Mouse (Mus musculus) cerebellum, adult (tissue): Measurements from ENCODE around the gene Trim71.
"Not testable (repeated sequence)": the region's sequence is repeated elsewhere in the genome, so short reads cannot be mapped to it uniquely, and the experiment has no call there.

Experiments
- ATAC-seq: cut with Nextera tagmentation; 2 replicates; pipeline ENCODE4 v1.9.2; 2017; ENCODE audit warnings: mild to moderate bottlenecking, moderate library complexity, mixed read lengths; ENCODE audit not compliant: insufficient number of reproducible peaks, low FRiP score, low TSS enrichment

The Trim71 gene

DNA sequence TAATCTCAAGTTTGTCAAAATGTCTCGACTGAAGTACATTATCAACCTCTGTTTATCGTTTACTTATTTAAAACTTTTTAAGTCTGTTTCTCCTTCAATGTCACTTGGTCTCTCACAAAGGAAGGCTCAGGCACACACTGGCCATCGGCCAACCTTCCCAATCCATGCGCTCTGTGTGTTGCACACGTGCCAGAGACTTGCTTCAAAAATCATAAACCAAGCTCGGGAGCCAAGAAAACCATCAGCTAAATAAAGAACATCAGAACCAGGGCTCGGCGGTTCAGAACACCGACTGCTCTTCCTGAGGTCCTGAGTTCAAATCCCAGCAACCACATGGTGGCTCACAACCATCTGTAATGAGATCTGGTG is 35.5 kb downstream of the Trim71 start:
- no peak for ATAC-seq

DNA sequence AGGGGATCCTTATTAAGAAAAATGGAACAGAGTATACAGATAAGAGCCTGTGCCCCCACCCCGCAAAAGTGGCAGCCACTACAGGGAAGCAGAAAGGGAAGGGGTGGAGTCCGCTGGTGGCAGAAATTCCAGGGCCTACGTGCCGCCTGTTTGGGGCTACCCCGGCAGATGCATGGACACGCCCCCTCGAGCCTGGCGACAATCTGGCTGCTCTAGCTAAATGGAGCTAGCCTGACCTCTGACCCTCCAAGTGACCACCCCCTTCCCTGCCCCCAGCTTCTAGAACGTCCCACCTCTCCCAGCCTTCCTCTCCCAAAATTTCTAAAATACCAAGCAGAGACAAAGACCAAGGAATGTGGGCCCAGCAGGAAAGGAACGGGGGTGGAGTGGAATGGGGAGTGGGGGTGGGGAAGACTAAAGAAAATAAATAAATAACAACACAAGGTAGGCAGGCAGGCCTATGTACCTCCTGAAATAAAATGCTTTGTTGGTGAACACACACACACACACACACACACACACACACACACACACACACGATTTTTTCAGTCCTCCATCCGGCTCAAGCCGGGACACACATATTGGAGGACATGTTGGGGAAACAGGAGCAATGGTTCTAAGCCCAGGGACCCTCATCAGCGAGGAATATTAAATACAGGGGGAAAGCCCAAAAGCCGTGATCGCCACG is 36.0 kb downstream of the Trim71 start:
- no peak for ATAC-seq

DNA sequence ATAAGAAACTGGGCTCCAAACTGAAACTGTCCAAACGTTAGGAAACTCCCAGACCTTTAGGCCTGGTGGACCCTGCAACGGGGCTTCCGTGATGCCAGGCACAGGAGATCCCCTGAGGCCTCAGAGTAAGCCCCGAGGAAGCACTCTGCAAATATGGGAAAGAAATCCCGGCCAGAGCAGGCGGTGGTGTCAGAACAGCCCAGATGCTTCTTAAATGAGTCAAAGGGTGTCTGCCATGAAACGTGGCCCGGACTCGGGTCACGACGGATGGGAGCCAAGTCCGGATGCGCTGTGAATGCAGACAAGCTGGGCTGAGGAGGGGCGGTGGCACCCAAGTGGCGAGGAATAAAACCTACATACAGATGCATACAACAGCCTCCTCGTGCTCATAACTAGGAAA is 37.1 kb downstream of the Trim71 start:
- ATAC-seq: no peak

DNA sequence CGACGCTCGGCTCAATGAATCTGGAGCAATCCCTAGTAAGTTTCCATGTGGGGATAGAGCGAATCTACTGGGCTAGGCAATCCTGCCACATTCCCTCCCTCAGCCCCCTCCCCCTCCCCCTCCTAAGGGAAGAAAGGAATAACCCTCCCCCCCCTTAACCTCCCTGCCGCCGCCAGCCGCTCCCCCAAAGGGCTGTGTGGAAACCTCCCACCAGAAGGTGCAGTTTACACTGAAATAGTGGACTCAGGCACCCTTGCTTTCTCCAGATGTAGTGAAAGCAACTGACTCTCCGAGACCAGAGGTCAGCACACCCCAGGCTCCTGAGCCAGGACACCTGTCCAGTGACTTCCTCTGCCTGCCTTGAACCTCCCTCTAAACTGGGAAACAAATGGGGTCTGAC is 37.6 kb downstream of the Trim71 start:
- ATAC-seq: no peak

DNA sequence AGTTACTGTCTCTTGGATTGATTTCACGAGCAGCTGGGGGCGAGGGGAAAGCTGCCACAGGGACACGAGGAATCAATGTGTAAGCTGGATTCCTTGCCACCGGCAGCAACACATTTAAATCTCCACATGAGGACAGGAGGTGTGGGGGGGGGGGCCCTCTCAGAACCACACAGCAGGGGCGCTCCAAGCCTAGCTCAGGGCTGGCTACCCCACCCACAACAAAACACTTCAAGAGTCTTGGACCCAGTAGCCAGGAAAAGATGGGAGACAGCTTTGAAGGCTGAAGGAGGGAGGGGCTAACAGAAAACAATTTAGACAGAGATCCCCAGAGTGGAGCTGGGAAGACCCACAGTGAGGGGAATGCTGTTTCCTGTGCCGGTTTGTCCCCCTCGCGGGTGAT is 38.3 kb downstream of the Trim71 start:
- no peak for ATAC-seq

DNA sequence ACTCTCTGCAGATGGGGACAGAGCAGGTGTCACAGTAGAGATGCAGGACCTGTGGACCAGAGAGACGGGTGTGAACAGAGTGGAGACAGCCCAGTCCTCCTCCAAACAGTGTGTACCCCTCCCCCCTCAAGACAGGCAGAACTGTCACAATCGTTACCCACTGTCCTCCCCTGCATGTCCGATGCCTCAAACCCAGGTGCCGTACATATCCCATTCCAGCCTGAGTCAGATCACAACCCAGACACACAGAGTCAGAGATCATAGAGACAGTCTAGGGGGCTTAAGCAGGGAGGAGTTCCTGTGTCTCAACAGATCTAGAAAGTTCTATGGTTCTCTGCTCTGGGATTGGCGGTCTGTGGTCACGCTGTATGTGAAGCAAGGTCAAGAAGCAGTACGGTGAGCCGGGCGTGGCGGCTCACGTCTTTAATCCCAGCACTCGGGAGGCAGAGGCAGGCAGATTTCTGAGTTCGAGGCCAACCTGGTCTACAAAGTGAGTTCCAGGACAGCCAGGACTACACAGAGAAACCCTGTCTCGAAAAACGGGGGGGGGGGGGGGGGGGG is 39.0 kb downstream of the Trim71 start:
- no peak for ATAC-seq

DNA sequence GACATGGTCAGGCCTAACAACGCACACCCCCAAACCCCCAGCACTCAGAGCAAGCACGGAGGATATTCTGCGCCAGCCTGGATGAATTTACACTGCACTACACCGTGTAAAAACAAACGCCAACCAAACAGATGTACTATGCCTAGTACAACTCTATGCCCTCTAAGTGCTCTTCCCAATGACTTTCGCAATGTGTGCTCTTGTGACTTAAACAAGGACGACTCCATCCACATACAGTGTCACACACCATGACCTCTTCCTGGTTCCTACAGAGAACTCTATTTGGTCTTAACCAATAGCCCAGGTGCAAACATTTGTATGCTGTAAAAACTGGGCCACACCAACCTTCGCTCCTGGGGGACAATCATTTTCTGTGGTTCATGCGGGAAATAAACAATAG is 41.7 kb downstream of the Trim71 start:
- no peak for ATAC-seq

DNA sequence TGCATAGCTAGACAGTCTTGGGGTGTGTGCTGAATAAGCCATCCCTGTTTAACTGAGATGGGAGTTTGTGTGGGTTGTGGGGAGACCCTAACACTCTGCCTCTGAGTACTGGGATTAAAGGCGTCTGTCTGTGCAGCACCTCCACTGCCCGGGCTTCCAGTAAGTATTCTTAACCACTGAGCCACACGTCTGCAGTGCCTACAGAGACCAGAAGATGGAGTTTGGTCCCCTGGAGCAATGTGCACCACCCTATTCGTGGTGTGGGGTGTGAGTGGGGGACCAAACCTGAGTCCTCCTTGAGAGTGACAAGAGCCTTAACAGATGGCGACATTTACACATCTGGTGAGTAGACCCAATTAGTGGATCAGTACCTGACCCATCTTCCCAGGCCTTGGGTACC is 42.1 kb downstream of the Trim71 start:
- no peak for ATAC-seq

DNA sequence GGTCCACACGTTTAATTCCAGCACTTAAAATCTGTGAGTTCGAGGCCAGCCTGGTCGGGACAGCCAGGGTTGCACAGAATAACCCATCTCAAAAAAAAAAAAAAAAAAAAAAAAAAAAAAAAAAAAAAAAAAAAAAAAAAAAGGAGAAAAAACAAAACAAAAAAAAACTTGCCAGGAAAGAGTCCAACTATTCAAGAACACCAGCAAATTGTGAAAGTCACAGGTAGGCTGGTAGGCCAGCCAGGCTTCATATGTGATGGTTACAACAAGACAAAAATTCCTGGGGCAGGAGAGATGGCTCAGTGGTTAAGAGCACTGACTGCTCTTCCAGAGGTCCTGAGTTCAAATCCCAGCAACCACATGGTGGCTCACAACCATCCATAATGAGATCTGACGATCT is 43.6 kb downstream of the Trim71 start:
- ATAC-seq: not testable (repeated sequence)

DNA sequence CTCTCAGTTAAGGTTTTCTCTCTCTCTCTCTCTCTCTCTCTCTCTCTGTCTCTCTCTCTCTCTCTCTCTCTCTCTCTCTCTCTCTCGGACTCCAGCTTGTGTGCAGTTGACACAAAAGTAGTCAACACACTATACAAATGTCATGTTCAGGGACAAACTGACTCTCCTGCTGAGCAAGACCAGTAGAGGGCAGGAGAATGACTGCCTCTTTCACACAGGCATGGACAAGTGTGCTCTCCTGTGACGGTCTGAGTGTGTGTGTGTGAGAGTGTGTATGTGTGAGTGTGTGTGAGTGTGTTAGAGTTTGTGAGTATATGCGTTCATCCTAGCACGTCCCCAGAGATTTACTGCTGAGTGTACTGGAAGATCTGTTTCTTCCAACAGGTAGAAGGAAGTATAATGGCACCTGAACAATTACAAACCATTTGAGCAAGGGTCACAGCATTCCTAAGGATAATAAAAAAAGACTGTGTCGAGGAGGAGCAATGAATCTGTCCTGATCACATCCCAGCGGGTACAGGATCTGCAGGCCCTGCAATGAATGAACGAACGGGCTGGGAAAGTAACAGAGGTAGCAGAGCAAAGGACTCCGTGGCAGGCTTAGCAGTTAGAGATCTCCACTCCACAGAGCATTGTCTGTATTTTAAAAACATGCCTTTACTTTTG is 45.2 kb downstream of the Trim71 start:
- ATAC-seq: no peak

DNA sequence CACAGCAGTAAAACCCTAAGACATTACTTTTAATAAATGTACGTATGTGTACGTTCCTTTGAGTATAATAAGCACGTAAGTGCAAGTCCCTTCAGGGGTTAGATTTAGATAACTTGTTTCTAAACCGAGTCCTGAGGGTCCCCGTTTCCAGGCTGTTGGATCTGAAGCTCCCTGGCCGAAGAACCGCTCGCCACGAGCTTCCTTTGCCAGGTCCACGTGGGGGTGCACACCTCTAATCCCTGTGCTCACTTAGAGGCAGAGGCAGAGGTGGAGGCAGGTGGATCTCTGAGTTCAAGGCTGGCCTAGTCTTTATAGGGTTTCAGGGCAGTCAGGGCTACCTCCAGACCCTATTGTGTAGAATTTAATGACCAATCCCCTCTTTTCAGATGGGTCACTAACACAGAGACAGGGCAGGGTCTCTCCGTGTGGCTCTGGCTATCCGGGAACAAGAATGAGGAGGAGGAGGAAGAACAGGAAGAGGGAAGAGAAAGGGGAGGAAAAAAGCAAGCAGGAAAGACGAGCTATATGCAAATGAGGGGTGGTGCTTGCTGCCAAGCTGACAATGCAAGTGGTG is 46.2 kb downstream of the Trim71 start:
- no peak for ATAC-seq

DNA sequence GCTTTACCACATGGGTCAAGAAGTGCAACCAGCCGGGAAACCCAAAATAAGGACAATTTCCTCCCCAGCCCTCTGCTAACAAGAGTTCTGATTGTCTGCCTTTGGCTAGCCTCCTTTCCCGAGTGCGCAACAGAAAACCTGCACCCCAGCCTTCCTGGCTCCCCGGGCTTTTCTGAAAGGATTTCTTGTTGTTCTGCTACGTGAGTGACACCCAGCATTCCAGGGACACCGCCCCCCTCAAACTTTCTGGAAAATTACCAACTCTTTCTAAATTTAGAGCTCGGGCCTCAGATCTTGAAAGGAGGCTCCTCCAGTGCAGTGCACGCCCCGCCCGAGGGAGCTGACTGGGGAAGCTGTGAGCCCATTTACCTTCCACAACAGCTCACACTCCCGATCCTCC is 48.8 kb downstream of the Trim71 start, which contains the start of gene C130032M10Rik:
Gene C130032M10Rik, plus strand, starts transcription at position 334 of the 400 bp plus-strand sequence.
- no peak for ATAC-seq

DNA sequence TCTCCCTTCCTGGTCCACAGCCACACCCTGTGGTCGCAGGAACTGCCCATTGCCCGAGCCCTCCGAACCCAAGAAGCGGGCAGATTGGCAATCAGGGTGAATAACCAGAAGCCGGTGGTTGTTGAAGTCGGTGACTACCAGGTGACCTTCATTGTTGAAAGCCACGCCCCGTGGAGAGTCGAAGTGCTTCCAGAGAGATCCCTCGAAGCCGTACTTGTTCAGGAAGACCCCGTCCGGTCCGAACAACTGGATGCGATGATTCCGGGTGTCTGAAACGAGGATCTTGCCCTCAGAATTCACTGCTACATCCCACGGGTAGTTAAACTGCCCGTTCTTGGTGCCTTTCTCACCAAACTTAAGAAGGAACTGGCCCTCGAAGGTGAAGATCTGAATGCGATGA is 51.3 kb downstream of the Trim71 start:
- no peak for ATAC-seq

DNA sequence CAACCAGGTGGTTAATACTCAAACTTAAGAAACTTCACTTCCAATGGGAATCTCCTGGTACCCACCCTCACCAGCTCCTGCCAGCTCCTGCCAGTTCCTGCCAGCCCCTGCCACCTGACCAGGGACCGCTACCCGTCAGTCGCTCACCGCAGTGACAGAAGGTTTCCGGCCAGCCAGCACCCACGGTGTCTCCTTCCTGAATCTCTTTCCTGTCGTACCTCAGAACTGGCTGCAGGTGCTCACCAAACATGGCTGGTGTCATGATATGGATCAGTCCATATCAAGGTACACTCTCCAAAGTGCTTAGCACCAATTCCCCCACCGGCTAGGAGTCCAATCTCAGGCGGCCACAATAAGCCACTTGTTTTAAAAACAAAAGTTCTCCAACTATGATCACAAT is 54.4 kb downstream of the Trim71 start:
- ATAC-seq: no peak

DNA sequence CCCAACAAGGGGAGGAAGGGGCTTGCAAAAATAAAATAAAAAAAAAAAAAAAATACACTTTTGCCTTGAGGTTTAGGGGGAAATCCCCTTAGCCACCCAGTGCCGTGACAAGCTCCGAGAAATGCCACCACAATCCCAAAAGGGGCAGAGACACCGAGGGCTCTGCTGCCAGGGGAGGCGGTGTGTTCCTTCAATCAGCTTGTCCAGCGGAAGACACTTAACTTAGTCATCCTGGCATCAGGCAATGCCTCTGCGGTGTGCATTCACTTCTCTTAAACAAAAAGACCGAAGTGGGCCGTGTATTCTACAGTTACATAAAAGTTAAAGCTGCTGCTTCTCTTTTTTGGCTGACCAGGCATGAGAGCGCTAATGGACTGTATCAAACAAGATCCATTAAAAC is 56.7 kb downstream of the Trim71 start:
- no peak for ATAC-seq

DNA sequence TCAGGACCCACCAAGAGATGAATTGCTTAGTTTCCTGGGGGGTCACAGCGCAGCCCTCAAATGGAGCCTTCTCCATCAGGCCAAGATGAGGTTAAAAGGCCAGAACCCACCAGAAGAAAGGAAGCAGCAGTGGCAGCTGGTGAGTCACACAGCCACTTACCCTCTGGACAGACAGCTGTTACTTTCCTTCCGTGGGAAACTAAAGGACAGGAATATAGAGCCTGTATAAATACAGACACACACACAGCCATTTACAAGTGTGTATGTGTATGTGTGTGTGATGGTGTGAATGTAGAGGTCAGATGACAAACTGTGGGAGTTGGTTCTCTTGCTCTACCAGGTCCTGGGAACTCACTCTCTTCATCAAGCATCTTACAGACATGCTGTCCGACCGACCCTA is 57.6 kb downstream of the Trim71 start:
- no peak for ATAC-seq

DNA sequence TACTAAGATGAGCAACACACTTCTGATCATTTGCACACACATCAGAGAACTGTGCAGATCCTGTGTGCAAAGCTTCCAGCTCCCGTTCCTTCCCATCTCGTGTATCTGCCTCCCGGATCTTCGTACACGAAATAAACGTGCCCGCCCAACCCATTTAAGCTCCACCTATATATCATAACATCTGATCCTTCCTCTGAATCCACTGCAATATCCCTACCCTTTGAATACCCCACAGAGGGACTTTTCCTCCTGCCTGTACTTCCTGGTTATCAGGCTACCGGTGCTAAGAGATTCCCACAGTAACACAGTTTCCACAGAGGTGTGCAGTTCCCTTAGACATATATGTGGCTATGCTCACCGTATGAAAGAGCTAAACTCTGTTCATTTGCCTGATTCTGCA is 59.4 kb downstream of the Trim71 start, which contains the start of gene Ccr4:
Gene Ccr4, minus strand, starts transcription at position 101 of the 400 bp plus-strand sequence.
- ATAC-seq: no peak

DNA sequence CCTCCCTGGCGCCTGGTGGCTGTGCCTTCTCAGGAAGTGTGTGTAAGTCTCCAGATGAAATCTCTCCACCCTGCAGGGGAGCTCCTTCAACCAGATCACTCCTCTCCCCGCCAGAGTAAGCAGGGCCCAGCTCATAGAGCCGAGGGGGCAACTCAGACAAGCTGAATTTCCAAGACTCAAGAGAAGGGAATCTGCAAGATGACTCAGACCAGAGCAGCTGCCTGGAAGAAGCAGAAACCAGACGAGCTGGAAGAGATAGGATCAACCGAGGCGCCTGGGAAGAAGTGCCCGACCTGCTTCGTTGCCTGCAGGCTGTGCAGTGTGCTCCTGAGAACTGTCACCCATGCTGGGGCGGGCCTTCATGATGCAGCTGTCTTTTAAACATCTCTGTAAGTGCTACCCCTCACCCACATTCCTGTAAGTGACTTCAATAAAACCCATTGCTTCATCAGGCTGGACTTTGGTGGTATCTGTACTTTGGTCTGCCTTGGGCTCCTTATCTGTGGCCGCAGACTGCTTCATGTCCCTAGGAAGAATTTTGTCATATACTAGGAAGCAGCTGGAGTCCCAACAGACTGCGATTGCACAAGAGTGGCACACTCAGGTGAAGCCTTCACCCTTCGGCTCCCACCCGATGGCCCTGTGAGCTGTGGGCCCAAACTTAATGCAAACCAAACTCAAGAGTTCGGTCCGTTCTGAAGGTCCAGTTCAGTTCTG is 61.3 kb downstream of the Trim71 start:
- no peak for ATAC-seq

DNA sequence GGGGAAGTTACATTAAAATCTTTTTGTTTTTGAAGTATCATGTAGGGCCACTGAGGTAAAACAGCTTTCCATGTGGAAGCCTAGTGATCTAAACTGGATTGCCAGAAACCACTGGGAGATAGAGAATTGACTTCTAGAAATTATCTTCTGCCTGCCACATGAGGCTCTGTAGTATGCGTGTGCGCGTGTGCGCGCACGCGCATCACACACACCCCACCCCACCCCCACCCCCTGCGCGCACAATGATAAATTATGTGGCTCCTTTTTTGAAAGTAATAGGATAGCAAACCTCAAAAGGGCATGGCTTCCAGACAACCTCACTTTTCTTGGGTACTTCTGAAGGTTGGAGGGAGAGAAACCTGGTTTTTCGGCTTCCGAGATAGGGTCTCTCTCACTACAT is 62.3 kb downstream of the Trim71 start:
- ATAC-seq: no peak

DNA sequence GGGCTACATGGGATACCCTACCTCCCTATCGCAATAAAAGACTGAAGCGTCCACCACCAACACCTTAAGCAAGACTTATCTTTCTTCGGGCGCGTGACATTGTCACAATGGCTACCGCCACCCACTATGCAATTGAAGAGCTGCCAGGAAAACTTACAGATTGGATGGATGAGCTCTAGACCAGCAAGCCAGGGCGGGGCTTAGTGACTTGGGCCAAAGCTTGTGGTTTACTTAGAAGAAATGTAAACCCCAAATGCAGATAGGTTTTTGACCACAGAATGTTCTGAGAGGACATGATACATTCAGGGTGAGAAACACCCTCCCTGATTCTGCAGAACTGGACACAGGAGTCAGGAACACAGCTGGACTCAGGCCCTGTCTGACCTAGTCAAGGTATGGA is 63.1 kb downstream of the Trim71 start:
- no peak for ATAC-seq
